Mouse (Mus musculus) inflammation-experienced regulatory T-cells (primary cell): Measurements from ENCODE around the gene Mesp2. TPM values are rescaled to one million over a fixed set of nuclear protein-coding genes. Genes with fewer than 3 reads are reported as not detected.

Experiments
- polyA plus RNA-seq, 2 experiments: library from polyadenylated mRNA; unstranded; fragments of 100-300 nt; shearing (Covaris generic); gene quantifications; one replicate each; pipeline ENCODE4 v1.2.1; 2017

The Mesp2 gene
- polyA plus RNA-seq = 1 to 10 TPM in 1 of 2 experiments, under 1 TPM in 1; 0.29 to 1.7 TPM

GRCm38 (mm10) chr7:79810611-79811506, at the start of gene Mesp2:
Mesp2 (plus strand) TSS chr7:79810727.

GRCm38 (mm10) chr7:79793688-79794087, 16.8 kb upstream of the Mesp2 start, which contains the start of gene Mesp1:
Mesp1 (minus strand) TSS chr7:79793788.

GRCm38 (mm10) chr7:79860811-79861210, 50.3 kb downstream of the Mesp2 start, which contains the start of gene Anpep:
Anpep (minus strand) TSS chr7:79861059.

Other genes with a start within 250 kb of the Mesp2 start
- under 1 TPM in 1 of 2 experiments, not detected in 1; 0.27 TPM for gene Rhcg, start 193.1 kb upstream of the Mesp2 start, polyA plus RNA-seq
- gene Ticrr, start 150.5 kb upstream of the Mesp2 start, polyA plus RNA-seq = 1 to 10 TPM; 3.1 to 3.8 TPM
- 1 to 10 TPM in 1 of 2 experiments, under 1 TPM in 1; 0.98 to 4.4 TPM for gene Kif7, start 95.0 kb upstream of the Mesp2 start, polyA plus RNA-seq
- under 1 TPM; 0.24 to 0.47 TPM for gene Plin1, start 77.8 kb upstream of the Mesp2 start, polyA plus RNA-seq
- 1 to 10 TPM; 2.6 to 6.5 TPM for gene Pex11a, start 67.6 kb upstream of the Mesp2 start, polyA plus RNA-seq
- gene Wdr93, start 67.6 kb upstream of the Mesp2 start, polyA plus RNA-seq = under 1 TPM; 0.07 to 0.32 TPM
- not detected for gene Mesp1, start 16.9 kb upstream of the Mesp2 start, polyA plus RNA-seq
- gene Anpep, start 50.3 kb downstream of the Mesp2 start, polyA plus RNA-seq = under 1 TPM; 0.16 to 0.92 TPM
- gene Ap3s2, start 109.9 kb downstream of the Mesp2 start, polyA plus RNA-seq = 10 to 100 TPM; 22.5 to 23.9 TPM
- gene Arpin, start 124.6 kb downstream of the Mesp2 start, polyA plus RNA-seq = under 1 TPM; 0.23 to 0.81 TPM
- gene Zfp710, start 214.1 kb downstream of the Mesp2 start, polyA plus RNA-seq = 10 to 100 TPM; 12.1 to 22.7 TPM